Mouse (Mus musculus): Measurements from ENCODE around the gene Rfx8. TPM values are rescaled to one million over a fixed set of nuclear protein-coding genes. Genes with fewer than 3 reads are reported as not detected.

Gene Rfx8
- total RNA-seq, 1 experiment from 2014 or later: not detected

GRCm38 (mm10) chr1:39702216-39703046, 18.4 kb downstream of the Rfx8 start:
- no peak for ATAC-seq (ENCODE audit: extremely low read depth, insufficient number of reproducible peaks, low FRiP score, poor library complexity, severe bottlenecking)

- no peak for ATAC-seq (ENCODE audit: extremely low read depth, insufficient number of reproducible peaks, low FRiP score, poor library complexity, severe bottlenecking)
Observed at GRCm38 (mm10) chr1:39701274-39701602, 19.6 kb downstream of the Rfx8 start.

GRCm38 (mm10) chr1:39700599-39701273, 20.1 kb downstream of the Rfx8 start:
- ATAC-seq (ENCODE audit: extremely low read depth, insufficient number of reproducible peaks, low FRiP score, poor library complexity, severe bottlenecking): no peak

- ATAC-seq (ENCODE audit: extremely low read depth, insufficient number of reproducible peaks, low FRiP score, poor library complexity, severe bottlenecking): no peak
Observed at GRCm38 (mm10) chr1:39698456-39698855, 22.3 kb downstream of the Rfx8 start.

- ATAC-seq (ENCODE audit: extremely low read depth, insufficient number of reproducible peaks, low FRiP score, poor library complexity, severe bottlenecking): no peak
Observed at GRCm38 (mm10) chr1:39695198-39695597, 25.6 kb downstream of the Rfx8 start.

- no peak for ATAC-seq (ENCODE audit: extremely low read depth, insufficient number of reproducible peaks, low FRiP score, poor library complexity, severe bottlenecking)
Observed at GRCm38 (mm10) chr1:39694756-39695155, 26.0 kb downstream of the Rfx8 start.

- no peak for ATAC-seq (ENCODE audit: extremely low read depth, insufficient number of reproducible peaks, low FRiP score, poor library complexity, severe bottlenecking)
Observed at GRCm38 (mm10) chr1:39691974-39692373, 28.8 kb downstream of the Rfx8 start.

GRCm38 (mm10) chr1:39691061-39691460, 29.7 kb downstream of the Rfx8 start:
- ATAC-seq (ENCODE audit: extremely low read depth, insufficient number of reproducible peaks, low FRiP score, poor library complexity, severe bottlenecking): no peak

GRCm38 (mm10) chr1:39688573-39688972, 32.2 kb downstream of the Rfx8 start:
- no peak for ATAC-seq (ENCODE audit: extremely low read depth, insufficient number of reproducible peaks, low FRiP score, poor library complexity, severe bottlenecking)

- no peak for ATAC-seq (ENCODE audit: extremely low read depth, insufficient number of reproducible peaks, low FRiP score, poor library complexity, severe bottlenecking)
Observed at GRCm38 (mm10) chr1:39687279-39687678, 33.5 kb downstream of the Rfx8 start.

- ATAC-seq (ENCODE audit: extremely low read depth, insufficient number of reproducible peaks, low FRiP score, poor library complexity, severe bottlenecking): no peak
Observed at GRCm38 (mm10) chr1:39685841-39686240, 35.0 kb downstream of the Rfx8 start.

GRCm38 (mm10) chr1:39681638-39682037, 39.2 kb downstream of the Rfx8 start:
- ATAC-seq (ENCODE audit: extremely low read depth, insufficient number of reproducible peaks, low FRiP score, poor library complexity, severe bottlenecking): no peak

- no peak for ATAC-seq (ENCODE audit: extremely low read depth, insufficient number of reproducible peaks, low FRiP score, poor library complexity, severe bottlenecking)
Observed at GRCm38 (mm10) chr1:39680546-39680945, 40.3 kb downstream of the Rfx8 start.

GRCm38 (mm10) chr1:39678883-39679282, 41.9 kb downstream of the Rfx8 start:
- no peak for ATAC-seq (ENCODE audit: extremely low read depth, insufficient number of reproducible peaks, low FRiP score, poor library complexity, severe bottlenecking)

GRCm38 (mm10) chr1:39676221-39676876, 44.4 kb downstream of the Rfx8 start:
- no peak for ATAC-seq (ENCODE audit: extremely low read depth, insufficient number of reproducible peaks, low FRiP score, poor library complexity, severe bottlenecking)

- no peak for ATAC-seq (ENCODE audit: extremely low read depth, insufficient number of reproducible peaks, low FRiP score, poor library complexity, severe bottlenecking)
Observed at GRCm38 (mm10) chr1:39672362-39673105, 48.3 kb downstream of the Rfx8 start.

- no peak for ATAC-seq (ENCODE audit: extremely low read depth, insufficient number of reproducible peaks, low FRiP score, poor library complexity, severe bottlenecking)
Observed at GRCm38 (mm10) chr1:39670211-39670935, 50.4 kb downstream of the Rfx8 start.

- ATAC-seq (ENCODE audit: extremely low read depth, insufficient number of reproducible peaks, low FRiP score, poor library complexity, severe bottlenecking): no peak
Observed at GRCm38 (mm10) chr1:39666751-39667252, 54.0 kb downstream of the Rfx8 start.

Measured in neutrophil, adult 5-6 weeks (primary cell).